15 mouse cellular contexts compared by ENCODE assay signal in genomic region chr19:37727366-37727765, GRCm38 (mm10). TPM values are rescaled to one million over a fixed set of nuclear protein-coding genes. Genes with fewer than 3 reads are reported as not detected.
"Had no signal": no experiment of that assay in that cellular context is flagged by ENCODE, and none has a peak within 500 bp of the region (broad histone marks: within the 10 kb centered on the region; RNA-seq: fewer than 3 reads in every experiment).

No protein-coding gene starts in this region.

- DNase-seq: gastrocnemius, adult 2 months; gastrocnemius, postnatal 10 days; gastrocnemius, postnatal 25 days; heart, adult 2 months; heart, postnatal 4 days; kidney, adult 18-20 months; kidney, adult 8-10 months; kidney, postnatal 10 days; kidney, postnatal 25 days; kidney, postnatal 4 days; liver had no signal

RNA-seq across cellular contexts. Expression of gene Cyp26a1, which starts 29.8 kb away (rescaled TPM):
- total RNA-seq: granulocyte monocyte progenitor cell, adult 5-6 weeks; left cerebral cortex, postnatal 36 days had no signal

RNA-seq across cellular contexts. Expression of gene Cyp26c1, which starts 42.0 kb away (rescaled TPM):
- total RNA-seq: granulocyte monocyte progenitor cell, adult 5-6 weeks; heart, adult 2 months; heart, postnatal 25 days; heart, postnatal 4 days; left cerebral cortex, postnatal 14 days; left cerebral cortex, postnatal 36 days had no signal
